Mouse (Mus musculus): ENCODE measurements around the gene 1700006A11Rik. TPM values are rescaled to one million over a fixed set of nuclear protein-coding genes. Genes with fewer than 3 reads are reported as not detected.

1700006A11Rik gene
- not detected for polyA plus RNA-seq (2014; fragmentation: Illumina TruSeq; extraction: RNeasy Lipid Tissue Mini Kit (QIAGEN cat#74804); ENCODE audit: insufficient read depth, low read depth, low replicate concordance)

GRCm38 (mm10) chr3:124425940-124426339 lies at the start of gene 1700006A11Rik:
1700006A11Rik (minus strand) TSS chr3:124426040.

Other genes starting within 250 kb of the 1700006A11Rik start
- 0.22 TPM for gene Tram1l1, start 105.2 kb downstream of the 1700006A11Rik start, polyA plus RNA-seq (2014; fragmentation: Illumina TruSeq; extraction: RNeasy Lipid Tissue Mini Kit (QIAGEN cat#74804); ENCODE audit: insufficient read depth, low read depth, low replicate concordance)
- not detected for gene 1700003H04Rik, start 155.1 kb upstream of the 1700006A11Rik start, polyA plus RNA-seq (2014; fragmentation: Illumina TruSeq; extraction: RNeasy Lipid Tissue Mini Kit (QIAGEN cat#74804); ENCODE audit: insufficient read depth, low read depth, low replicate concordance)

All from lung, adult 10 weeks (tissue).